Mouse (Mus musculus) cerebellum, postnatal 4 days (tissue): ENCODE data around the gene Hepacam2.
"Not testable (repeated sequence)": the region's sequence is repeated elsewhere in the genome, so short reads cannot be mapped to it uniquely, and the experiment has no call there.

Experiments used
- DNase-seq, 2 experiments: peaks; one replicate each; pipeline ENCODE4 v3.0.0; 2022; ENCODE audit warnings: low spot score in 2 of 2, mixed read lengths in 1 of 2

Gene Hepacam2

GRCm38 (mm10) chr6:3463594-3463993, 34.5 kb downstream of the Hepacam2 start:
- no peak for DNase-seq

GRCm38 (mm10) chr6:3463026-3463425, 35.1 kb downstream of the Hepacam2 start:
- no peak for DNase-seq

GRCm38 (mm10) chr6:3455944-3456536, 42.1 kb downstream of the Hepacam2 start:
- peak in 1 of 2 experiments; percentile 16 for DNase-seq

DNA sequence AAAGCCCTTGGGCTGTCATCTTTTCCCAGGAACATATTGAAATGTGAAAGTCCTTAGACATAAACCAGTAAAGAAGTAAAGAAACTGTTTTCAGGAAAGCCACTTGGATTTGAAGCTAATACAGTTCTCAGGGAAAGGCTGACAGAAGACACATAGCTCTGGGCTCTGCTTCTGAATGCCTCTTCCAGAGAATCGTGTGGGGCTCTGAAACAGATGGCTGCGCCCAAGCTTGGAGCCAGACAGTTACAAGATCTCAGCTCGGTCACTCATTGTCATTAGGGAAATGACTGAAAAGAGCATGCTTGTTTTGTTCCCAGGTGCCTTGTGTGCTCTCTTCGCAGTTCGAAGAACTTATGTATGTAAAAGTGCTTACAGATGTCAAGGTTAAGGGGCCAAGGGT, 43.7 kb downstream of the Hepacam2 start:
- no peak for DNase-seq

DNA sequence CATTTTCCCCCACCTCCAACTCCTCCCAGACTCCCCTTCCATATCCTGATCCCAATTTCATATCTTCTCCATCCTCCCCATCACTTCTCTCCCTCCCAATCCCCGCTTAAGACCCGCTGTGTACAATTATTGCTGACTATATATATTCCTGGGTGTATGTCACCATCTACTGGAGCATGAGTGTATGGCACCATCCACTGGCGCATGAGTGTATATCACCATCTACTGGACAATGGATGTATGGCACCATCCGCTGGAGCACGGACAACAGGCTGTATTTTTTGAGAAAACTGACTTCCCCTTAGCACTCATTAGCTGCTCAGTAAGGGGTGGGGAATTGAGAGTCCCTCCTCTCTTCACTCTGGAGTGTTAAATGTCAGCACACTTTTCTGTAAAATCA, 50.7 kb downstream of the Hepacam2 start:
- peak in 1 of 2 experiments; percentile 64 for DNase-seq

GRCm38 (mm10) chr6:3443905-3444304, 54.2 kb downstream of the Hepacam2 start:
- DNase-seq: no peak

DNA sequence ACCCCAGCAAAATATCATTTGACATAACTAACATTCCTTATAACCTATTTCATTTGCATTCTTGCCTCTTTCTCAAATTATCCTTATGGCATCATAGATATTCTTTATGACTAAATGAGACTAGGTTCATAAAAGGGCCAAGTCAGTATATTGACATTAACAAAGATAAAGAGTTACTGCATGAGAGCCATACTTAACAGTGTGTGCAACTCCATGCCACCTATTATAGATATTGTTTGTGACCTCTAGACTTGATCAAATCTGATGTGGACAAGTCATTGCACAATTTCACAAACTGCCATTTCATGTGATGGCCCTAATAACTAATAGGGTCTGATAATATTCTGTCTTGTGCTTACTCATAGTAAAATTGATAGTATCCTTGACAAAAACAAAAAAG, 62.0 kb downstream of the Hepacam2 start:
- DNase-seq: no peak

- DNase-seq: not testable (repeated sequence)
Observed at GRCm38 (mm10) chr6:3430976-3431375, 67.1 kb downstream of the Hepacam2 start.

DNA sequence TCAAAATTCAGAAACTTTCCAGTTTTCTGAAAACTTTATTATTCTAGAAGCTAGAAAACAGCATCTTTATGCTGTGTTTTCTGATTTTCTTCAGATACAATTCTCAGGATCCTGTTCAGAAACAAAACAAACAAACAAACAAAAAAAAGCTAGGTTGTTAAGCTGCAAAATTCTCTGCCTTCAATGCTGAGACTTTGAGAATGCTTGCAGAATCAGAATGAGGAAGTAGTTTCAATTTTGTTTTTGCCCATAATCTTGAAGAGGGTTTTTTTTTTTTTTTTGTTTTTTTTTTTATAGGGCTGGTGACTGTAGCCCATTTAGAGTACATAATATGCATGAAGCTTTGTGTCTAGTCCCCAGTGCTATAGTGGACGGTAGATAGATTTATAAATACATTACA, 71.1 kb downstream of the Hepacam2 start:
- no peak for DNase-seq

DNA sequence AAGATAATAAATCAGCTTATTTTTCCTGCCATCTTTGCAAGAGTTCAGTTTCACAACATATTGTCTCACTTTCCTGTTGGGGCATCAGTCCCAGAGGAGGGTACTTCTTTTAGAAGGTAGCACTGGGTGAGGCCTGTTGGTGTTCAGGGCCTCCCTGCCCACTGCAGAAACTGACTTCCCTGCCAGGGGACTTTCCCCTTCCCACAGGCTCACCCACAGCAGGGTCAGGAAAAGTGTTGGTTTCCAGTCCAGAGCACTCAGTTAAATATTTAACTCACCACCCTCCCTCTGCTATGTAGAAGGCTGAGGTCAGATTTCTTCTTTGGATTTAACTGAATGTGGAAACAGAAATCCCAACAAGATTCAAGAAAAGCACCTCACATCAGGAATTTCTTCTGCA, 72.8 kb downstream of the Hepacam2 start:
- not testable (repeated sequence) for DNase-seq

DNA sequence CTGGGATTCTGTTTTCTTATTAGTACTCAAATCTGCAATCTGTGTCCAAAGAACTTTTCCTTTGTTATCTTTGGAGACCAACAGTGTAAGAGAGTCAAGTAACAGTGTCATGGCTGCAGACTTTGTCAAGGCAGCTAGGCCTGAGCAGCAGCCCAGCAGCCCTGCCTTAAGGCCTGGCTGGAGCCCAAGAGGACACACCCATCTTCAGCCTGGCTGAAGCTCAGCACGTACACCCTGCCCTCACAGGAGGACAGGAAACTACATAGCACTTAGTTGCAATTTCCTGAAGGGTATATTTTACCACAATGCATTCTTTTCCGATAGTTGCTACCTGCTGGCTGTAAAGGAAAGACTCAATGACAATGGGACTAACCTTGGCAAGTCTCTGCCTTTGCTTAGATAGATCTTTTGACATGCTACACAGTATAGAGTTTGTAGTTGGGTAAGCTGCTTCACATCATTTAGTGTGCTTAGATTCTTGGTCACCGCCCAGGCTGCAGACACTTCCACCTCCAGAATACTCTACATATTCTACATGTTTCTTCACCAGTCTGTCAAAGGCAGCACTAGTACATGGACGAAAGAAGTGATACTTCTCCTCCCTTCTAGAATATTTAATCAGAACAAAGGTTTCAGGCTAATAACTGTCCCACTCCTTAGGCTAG, 73.4 kb downstream of the Hepacam2 start:
- DNase-seq: not testable (repeated sequence)
